Mouse (Mus musculus): ENCODE results near the gene Pigz.

The Pigz gene

DNA sequence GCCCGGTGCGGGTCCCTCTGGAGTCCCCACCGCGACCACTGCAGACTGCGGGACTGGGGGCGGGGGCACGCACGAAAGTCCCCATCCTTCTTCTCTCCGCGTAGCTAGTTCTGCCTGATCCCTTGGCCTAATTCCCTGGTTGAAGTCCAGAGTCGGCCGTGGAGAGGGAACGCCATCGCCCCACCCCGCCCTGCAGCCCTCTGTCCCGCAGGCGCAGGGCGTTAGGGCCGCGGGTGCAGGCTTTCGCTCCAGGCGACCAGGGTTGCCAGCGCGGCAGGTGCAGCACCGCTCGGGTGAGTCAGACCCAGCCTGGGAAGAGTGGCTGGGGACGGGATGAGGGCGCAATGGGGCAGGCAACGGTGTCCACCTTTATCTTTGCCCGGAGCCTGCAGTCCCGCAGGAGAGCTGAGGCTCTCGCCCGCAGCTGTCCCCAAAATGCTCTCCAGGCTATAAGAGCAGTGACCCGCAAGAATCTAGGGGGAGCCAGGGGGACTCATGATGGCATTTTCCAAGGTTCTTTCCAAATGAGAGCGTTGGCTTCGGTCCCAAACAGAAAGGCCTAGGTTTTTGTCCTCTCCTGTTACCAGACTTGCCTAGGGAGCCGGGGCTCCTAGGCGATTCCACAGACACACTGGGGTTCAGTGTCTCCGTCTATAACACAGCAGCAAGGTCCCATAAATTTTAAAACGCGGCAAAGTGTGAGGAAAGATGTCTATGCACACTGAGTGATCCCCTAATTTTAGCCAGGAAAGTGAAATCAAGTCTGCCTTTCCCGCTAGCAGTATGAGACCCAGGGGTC lies at the start of gene Pigz:
Pigz (plus strand) TSS at position 101 of the 799 bp plus-strand sequence.
- peak; percentile 84 to 86 for DNase-seq

DNA sequence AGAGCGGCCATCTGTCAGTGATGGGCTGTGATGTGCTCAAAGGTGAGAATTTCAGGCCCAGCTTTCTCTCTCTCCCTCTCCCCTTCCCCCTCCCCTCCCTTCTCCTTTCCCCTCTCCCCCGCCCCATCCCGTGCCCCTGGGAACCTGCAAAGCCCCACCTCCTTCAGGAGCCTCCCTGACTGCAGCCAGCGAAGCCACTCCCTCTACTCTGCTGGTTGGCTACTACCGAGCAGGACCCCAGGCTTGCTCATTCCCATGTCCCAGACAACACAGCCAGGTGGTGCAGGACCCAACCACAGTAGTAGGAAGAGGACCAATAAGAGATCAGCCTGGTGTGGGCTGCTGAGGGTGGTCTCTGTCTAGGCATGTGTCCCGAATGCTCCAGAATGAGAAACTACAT lies 49.7 kb upstream of the Pigz start:
- DNase-seq = no peak

DNA sequence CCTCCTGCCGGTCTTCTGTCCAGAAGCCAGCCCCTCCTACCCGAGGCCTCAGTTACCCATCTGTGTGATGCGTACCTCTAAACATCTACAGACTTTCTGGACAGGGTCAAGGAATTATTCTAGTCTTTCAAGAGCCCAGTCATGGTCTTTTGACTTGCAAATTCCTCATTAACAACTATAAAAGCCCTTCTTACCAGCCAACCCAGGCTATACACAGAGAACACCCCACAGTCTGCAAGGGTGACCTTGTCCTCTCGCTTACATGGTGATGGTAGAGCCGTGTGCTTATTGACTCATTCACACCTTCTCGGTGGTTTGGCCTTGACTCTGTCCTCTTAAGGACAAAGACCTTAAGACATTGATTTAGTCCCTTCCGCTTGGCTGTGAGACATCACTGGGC lies 42.7 kb upstream of the Pigz start:
- DNase-seq = no peak

DNA sequence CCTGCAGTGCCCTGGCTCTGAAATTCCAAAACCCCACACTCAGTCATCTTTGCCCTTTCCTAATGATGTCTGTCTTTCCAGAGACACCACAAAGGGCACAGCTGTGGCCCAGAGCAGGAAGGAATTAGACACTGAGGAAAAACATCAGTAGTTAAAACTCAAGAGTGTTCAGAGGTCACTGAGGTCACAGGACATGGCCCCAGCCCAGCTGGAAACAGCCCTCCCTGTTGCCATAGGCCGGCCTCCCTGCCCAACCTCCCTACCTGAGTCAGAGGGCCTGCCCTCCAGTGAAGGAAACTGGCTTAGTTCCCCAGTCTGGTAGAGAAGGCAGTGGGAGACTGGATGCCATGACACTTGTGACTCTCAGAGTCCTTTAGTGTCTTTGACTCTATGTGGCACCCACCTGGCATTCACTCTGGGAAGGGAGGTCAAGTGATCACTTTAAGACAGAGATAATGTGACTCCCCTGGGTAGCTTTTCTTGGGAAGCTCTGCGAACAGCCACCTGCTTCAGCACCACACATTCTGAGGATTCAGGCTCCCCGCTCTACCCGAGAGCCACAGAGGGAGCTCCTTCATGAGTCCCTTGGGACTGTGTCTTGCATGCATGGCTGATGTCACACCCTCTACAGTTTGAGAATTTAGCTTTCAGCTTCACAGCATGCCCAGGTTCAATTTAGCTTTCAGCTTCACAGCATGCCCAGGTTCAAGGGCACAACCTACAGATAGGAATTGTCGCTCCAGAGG lies 40.1 kb upstream of the Pigz start:
- DNase-seq = no peak

DNA sequence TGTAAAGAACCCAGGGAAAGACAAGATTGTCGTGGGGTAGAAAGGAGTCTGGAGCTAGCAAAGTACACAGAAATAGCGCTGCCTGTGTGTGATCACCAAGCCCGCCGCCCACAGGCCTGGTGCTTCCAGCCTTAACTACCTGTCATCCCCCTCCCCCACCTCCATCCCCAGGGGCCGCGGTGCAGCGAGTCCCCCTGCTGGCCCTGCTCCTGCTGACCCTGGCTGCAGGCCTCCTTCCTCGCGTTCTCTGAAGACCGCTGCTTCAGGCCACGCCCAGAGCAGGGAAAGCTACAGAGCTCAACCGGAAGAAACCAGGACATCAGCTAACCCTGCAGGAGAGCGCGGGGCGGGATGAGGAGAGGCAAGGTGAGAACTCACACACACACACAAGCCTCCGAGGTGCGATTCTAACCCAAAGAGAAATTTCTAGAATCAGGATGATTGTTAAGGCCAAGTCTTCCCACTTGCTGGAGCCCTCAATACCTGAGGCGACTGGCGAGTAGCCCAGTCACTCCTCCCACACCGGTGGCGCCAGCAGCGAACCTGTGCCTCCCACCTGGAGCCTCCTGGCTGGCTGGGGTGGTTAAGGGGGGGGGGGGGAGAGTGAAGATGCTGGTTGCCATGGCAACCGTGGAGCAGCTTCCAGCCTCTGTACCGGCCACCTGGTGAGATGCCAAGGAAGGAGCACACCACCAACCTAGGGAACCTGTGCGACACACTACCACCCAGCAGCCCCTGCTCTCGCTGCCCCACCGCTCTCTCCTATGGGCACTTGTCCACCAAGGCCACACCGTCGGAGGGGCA lies 36.5 kb upstream of the Pigz start:
- peak; percentile 58 to 63 for DNase-seq

DNA sequence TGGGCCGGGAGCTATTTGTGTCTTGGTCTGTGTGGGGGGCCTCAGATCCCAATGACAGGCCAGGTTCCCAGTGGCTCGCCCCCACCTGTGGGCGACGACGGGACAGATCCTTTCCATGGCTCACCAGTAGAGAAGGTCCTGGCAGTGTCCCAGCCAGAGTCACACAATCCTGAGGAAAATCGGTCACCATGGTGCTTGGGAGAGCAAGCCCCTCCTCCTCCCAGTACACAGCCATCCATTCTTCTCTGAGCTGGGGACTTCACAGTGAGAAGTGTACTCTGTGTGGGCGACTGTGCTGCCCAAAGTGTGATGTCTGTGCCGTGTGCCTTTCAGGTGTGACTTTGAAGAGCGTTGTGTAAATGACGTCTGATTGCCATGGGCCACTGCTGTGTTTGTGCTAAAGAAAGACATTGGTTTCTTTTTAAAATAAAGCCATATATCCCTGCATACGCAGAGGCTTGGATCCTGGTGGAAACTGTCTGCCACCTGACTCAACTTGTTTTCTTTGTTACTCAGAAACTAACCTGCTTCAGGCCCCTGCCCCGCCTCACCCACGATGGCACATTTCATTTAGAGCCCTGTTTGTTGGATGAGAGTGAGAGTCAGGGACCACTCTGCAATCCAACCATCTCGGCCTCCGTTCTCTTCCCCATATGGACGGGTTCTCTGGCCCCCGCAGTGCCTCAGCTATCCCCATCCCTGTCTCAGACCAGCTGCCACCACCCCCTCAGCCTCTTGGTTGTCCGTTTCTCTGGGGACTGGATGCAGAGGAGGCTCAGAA lies 34.9 kb upstream of the Pigz start:
- DNase-seq = no peak

DNA sequence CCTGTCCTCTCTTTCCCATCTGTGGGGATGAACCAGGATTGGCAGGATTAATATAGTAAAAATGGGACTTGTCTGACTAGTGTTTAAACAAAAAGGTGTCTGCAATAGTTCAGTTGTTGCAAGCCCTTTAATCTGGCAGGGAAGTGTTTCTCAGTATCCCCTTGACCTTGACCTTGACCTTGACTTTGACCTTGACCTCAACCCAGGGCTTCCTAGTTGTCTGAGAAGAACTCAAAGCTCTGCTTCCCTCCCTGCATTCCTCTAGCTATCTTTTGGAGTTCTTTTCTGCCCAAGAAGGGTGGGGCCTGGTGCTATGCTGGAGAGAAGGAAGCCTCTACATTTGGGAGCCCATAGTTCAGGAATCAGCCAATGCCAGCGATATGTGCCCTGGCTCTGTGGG lies 31.8 kb upstream of the Pigz start:
- no peak for DNase-seq

DNA sequence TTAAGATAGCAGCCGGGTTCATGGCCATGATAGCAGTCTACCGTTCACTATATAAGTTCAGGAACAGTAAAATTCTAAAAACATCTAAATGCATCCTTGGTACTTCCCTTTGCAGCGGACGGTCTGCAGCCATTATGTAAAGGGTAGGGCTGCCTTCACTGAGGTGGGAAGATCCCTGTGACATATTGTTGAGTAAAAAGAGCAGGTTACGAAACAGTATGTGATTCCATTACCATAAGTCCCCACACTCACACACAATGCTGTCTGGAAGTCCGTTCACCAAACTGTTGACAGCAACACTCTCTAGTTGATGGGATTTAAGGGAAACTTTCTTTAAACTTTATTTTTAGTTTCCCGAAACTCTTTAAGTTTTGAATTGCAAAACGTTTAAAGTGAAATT lies 30.4 kb upstream of the Pigz start:
- no peak for DNase-seq

DNA sequence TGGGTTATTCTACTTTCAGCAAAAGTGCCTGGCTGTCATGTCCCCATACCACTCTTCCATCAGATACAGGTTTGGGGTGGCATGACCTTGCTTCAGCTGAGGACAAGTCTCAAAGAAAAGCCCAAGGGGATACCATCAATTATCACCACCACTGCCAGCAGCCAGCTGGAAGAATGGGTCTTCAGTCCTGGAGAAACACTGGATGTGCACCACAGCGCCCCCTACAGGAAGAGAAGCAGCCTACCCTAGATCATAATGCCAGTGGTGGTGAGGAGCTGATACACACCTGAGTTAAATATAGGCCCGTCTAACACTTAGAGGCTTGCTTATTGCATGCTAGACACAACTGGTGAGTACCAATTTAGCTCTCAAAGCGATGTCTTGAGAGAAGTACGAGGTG lies 28.3 kb upstream of the Pigz start:
- DNase-seq = no peak

DNA sequence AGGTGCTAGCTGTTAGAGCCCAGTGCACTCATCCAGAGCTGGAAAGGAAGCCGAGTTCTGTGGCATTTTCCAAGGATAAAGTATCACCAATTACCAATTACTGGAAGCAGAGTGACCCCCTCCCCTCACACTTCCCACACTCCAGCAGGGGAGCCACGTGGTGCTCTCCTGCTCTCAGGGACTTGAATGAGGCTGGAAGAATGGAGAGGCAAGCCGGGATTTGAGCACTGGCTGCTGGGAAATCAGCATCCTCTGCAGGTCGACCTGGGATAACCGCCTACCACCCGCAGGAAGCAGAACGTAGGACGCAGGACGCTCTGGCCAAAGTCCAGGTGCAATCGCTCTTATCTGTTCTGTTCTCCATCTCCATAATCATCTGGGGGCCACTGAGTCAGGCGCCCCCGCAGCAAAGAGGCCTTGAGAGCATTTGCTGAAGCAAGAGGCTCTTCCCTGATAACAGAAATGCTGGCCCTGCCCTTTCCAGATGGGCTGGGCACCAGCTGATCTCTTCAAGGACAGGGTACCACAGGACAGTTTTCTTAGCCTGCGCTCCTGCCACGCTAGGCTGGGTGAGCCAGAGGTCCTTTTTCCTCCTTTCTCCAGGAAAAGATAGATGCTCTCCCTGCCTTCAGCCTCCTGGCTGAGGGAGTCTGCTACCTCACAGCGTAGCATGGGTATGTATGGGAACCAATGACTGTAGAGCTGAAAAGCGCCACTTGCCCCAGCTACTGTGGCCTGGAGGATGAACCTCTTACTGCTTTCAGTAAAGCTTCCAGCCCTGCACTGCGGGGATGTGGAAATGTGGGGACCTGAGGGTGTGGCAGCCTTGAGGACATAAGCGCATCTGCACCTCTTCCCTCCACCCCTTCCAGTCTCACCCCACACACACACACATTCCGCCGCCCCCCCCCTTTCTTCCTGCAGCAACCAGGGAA lies 27.5 kb upstream of the Pigz start:
- no peak for DNase-seq

DNA sequence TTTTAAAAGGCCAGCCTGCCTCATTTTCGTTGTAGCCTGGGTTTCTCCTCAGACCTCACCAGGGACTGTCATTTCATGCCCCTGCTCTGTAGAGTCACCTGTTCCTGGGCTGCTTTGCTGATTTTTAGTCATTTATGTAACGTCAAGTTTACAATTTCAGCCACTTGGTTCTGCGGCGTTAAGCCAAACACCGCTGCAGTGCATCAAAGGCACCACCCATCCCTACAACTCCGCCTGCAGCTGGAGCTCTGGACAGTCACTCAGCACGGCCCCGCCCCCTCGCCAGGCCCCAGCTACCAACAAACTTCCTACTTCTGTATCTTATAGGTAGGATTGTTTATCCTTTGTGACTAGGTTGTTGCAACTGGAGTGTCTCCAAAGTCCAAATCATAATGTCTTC lies 26.8 kb upstream of the Pigz start:
- no peak for DNase-seq

DNA sequence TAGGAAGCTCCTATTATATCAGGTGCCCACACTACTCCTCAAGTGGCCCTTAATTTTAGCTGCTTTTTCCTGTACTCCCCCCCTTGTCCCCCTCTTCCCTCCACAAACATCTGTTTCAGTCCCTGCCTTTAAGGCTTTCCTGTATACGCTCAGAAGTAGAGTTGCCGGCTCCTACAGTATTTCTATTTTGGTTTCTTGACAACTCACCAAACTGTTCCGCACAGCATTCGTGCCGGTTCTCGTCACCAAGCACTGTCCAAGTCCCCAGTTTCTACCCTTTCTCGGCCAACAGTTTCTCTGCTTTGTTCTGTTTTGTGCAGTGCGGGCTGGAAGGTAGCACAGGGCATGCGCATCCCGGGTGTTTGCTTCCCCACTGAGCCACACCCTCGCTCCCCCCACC lies 24.7 kb upstream of the Pigz start:
- DNase-seq = no peak

DNA sequence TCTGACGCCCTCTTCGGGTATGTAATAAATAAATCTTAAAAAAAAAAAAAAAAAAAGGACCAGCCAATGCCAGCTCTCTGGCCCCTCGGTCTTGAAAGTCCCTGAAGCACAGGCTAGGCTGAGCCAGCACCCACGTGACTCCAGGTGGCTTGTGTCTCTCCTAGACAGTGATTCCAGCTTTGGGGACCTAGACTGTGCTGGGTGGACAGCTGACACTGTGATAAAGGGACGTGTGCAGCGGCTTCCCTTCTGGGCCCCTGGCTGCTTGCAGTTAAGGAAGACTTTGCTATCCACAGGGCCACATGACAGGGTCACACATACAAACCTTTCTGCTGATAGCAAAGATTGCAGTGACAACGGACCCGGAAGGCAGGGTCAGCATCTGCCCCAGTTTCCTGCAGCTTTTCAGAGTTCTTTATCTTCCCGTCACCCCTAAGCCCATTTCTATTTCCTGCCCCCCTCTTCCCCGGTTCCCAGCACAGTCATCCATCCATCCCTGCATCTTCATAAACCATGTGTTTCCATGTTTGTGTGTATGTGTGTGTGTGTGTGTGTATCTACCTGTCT lies 23.3 kb upstream of the Pigz start:
- no peak for DNase-seq

DNA sequence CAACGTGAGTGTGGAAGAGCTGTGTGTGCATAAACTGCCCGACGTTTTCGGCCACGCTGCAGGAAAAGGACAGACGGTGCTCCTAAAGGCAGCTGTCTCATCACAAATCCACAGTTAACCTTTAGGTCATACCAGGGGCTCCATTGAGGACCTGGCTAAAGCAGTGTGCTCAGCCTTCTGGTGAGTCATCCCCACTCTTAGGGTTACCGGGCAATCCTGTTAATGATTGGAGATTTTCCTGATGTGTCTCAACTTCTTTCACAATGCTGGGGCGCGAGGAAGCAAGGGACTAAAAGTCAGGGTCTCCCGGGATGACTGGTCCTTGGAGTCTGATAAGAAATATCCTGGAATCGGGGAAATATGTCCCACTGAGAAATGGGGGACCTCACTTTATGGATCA lies 15.9 kb upstream of the Pigz start:
- no peak for DNase-seq

DNA sequence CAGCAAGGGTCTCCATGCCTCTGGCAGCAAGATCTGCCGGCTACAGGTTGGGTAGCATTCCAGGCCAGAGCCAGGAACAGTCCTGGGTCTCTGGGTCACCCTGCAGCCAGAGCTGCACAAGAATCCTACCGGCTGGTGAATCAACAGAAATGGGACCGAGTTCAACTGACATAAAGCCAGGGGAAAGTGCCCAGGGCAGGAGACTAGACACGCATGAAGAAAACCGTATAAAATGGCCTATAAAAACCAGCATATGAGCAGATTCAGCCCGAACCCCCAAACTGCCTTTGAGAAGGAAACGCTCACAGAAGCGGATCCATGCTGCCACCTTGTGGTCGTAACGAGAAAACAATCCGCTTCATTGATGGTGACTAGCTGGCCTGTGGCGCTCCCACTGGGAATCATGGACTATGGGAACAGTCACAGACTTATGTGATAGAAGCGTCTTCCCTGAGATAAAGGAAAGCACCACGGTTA lies 15.4 kb upstream of the Pigz start:
- DNase-seq = peak; percentile 86 to 91

DNA sequence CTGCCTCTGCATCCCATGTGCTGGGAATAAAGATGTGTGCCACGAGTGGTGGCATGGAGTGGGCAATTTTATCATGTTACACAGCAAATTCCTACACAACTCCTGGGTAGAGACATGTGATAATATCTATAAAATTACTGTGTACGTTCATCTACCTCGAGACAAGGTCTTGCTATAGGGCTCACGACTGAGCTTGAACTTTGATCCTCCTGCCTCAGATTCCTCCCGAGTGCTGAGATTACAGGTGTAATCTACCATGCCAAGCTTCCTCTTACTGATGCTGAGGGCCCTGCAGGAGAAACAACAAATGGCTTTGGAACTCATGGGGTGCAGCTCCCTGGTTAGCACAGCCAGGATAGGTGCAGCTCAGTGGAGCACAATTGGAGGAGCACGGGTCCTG lies 9.3 kb upstream of the Pigz start:
- DNase-seq = no peak

DNA sequence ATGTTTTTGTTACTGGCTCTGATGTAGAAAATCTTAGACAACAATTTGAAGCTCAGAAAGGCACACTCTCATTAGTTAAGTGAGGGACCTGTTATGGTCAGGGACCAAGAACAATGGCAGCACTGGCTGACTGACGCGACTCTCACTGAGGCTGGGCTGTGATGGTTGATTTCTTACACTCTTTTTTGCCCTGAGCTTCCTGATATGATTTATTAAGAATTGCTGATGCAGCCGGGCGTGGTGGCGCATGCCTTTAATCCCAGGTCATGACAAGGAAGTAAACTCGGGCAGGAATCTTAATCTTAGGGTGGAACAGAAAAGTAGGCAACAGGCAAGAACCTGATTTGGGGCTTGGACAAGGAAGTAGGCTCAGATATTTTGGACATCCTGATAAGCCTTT lies 7.6 kb upstream of the Pigz start:
- no peak for DNase-seq

DNA sequence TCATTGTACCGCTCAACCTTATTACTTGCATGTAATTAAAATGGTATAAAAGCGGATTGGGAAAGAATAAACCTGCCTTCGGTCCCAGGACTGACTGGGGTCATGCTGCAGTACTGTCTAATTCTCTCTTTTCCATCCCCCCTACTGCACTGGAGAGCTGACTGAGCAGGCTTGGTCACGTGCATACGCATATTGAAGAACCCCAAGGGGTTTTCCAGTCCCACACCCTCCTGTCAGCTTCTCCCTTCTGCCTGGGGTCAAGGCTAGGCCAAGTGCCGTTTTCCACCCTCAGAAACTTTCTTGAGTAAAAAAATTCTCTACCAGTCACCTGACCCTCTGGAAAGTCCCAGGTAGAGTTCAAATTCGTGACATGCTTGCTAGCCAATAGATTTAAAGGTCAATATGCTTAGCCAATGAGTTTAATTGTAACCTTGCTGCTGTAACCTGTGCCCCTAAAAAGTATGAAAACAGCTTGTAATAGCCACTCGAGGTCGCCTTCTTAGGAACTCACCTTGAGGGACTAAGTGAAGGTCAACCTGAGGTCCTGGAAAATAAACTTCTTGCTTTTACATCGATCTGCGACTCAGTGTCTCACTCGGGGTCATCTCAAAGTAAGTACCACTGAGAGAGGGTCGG lies 7.0 kb upstream of the Pigz start:
- no peak for DNase-seq

DNA sequence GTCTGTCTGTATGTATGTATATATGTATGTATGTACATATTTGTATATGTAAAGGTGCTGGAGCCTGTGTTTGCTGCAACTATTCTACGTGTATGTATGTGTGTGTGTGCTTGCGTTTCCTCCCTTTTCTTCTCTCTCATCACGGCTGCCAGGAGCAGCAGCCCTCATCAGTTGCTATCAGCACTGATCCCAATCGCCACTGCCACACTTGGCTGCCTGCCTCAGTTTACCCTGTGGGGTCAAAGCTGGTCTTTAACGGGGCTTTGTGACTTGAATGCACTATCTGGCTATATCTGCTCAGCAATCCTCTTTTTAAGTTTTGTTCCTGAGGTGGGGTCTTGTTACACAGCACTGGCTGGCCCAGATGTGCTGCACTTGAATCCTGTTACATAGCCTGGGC lies 6.2 kb upstream of the Pigz start:
- no peak for DNase-seq

DNA sequence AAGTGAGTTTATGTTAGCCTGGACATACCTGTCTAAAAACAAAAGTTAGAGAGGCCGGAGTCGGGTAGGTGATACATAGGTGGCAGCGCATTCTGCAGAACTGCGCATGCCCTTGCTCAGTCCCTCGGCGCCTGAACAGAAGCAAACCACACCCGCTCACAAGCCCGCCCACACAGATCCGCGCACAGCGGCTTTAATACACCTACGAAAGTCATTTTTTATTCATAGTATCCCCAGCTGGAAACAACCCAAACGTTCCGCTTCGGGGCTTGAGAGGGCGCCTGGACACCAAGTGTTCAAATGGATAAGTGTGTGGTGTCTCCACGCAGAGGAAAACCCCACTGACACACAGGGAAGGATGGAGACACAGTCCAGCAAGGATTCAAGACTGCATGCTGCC lies 2.3 kb upstream of the Pigz start:
- DNase-seq = peak in 1 of 2 experiments; percentile 28

DNA sequence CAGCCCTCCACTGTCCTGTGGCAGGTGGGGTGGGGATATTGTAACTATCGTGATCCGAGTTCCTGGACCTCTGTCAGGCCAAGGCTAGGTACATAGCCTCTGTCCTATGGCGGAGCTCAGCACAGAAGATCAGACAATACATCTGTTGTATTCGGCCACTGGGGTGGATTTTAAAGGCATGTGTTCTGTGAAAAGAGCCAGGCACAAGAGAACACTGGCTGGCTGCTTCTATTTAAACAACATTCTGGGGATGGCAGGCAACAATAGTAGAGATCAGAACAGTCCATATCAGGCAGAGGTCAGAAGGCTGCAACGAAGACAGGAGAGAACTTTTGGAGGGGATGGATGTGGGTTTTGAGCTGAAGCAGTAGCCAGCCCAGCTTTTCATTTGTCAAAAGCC lies 1.4 kb upstream of the Pigz start:
- DNase-seq = peak; percentile 22 to 31
